Mouse (Mus musculus): Measurements from ENCODE around the gene A630076J17Rik.

- TF ChIP-seq CTCF (IDR thresholded peaks at IDR 0.05; ENCODE audit: borderline replicate concordance, insufficient read depth, low read depth, low read length), result no peak
- no peak for TF ChIP-seq POLR2A (IDR thresholded peaks at IDR 0.05; ENCODE audit: borderline replicate concordance, insufficient read depth, low read length)
These were observed 19.9 kb downstream of the A630076J17Rik start for GRCm38 (mm10) chr3:107250320-107250719.
